Mouse (Mus musculus): Measurements from ENCODE around the gene Cacnb1. TPM values are rescaled to one million over a fixed set of nuclear protein-coding genes. Genes with fewer than 3 reads are reported as not detected.

Gene Cacnb1
- polyA plus RNA-seq, 1 experiment from 2014 or later: 6.5 TPM

DNA sequence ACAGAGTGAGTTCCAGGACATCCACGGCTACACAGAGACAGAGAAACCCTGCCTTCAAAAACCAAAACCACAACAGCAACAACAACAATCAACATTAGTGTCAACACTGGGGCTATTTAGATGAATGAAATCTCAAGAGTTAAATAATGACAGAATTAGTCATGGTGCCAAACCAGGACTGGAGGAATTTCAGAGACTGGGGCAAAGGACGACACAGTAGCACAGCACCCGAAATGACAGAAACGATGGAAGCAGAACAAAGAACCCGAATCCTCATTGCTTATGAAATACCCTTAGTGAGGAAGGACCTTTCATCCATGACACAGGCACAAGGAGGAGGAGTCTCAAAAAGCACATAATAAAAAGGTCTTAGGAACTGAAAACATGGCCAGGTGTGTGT is 48.7 kb downstream of the Cacnb1 start:
- no peak for DNase-seq (ENCODE audit: low spot score)
- H3K9me3 ChIP-seq (replicated peaks): no peaks in the 10 kb centered on the region
- no peaks in the 10 kb centered on the region for H3K36me3 ChIP-seq
- peaks cover 12% of the 10 kb centered on the region; the same call in 1 of the 2 replicates for H3K27me3 ChIP-seq (ENCODE audit: low read depth, poor library complexity, severe bottlenecking)
- H3K4me3 ChIP-seq: no peak overlapping the region
- WGBS: 93% methylated on average over 5 of the region's 5 CpGs
- no peak overlapping the region for H3K27ac ChIP-seq
- H3K4me1 ChIP-seq: no peaks in the 10 kb centered on the region

DNA sequence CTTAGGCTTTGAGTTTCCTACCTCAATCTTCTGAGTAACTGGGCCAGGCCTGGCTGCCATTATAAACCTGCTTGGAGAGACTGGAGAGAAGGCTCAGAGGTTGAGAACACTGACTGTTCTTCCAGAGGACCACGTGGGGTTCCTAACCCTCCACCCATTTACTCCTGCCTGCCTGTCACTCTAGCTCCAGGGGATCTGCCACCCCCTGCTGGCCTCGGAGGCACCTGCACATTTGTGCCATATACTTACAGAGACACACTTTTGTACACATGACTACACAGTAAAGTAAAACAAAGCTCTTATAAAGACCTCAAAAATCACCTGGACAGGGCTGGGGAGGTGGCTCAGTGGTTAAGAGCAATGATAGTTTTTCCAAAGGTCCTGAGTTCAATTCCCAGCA is 50.4 kb downstream of the Cacnb1 start:
- DNase-seq (ENCODE audit: low spot score): no peak
- Histone ChIP-seq H3K4me1 (no peaks in the 10 kb centered on the region), H3K36me3 (no peaks in the 10 kb centered on the region), H3K27ac (no peak overlapping the region), H3K4me3 (no peak overlapping the region), H3K9me3 (replicated peaks) (no peaks in the 10 kb centered on the region), H3K27me3 (ENCODE audit: low read depth, poor library complexity, severe bottlenecking) (peaks cover 5% of the 10 kb centered on the region; the same call in 1 of the 2 replicates)
- WGBS: 71% methylated on average over 2 of the region's 2 CpGs

DNA sequence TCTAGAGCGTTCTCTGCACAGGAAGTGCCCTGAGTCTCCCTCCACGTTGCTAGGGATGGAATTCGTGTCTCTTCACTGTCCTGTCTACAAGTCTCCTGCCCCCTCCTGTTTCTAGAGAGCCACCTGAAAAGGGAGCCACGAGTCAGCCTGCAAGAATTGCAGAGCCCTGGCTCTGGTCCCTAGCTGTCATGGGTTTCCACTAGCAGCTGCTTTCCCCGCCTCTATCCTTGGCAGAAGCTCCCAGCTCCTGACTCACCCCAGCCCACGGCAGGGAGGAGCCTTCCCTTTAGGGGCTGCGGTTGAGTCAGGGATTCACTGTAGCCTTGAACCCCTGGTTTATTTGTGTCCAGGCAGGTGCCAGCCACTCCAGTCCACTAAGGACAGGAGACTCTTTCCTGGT is 51.6 kb downstream of the Cacnb1 start:
- no peaks in the 10 kb centered on the region for H3K36me3 ChIP-seq
- H3K9me3 ChIP-seq (replicated peaks): no peaks in the 10 kb centered on the region
- no peaks in the 10 kb centered on the region for H3K4me1 ChIP-seq
- DNase-seq (ENCODE audit: low spot score): no peak
- 44% methylated on average over 7 of the region's 7 CpGs for WGBS
- peaks cover 5% of the 10 kb centered on the region; the same call in 1 of the 2 replicates for H3K27me3 ChIP-seq (ENCODE audit: low read depth, poor library complexity, severe bottlenecking)
- no peak overlapping the region for H3K27ac ChIP-seq
- H3K4me3 ChIP-seq: no peak overlapping the region

DNA sequence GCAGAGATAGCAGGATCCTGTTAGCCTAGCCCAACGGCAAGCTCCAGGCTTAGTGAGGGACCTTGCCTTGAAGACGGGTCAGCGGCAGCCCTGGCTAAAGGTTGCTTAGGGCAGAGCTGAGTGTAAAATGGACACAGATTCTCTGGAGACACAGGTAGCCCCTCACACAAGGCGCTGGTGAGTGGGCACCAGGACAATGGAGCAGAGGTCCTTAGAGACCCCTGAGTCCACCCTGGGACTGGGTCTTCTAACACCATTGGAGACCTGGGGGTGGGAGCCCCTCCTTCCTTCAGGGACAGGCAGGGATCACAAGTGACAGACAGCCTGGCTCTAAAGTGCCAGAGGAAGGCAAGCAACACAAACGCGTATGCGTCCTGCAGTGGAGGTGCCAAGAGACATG is 52.1 kb downstream of the Cacnb1 start:
- DNase-seq (ENCODE audit: low spot score): no peak
- H3K27ac ChIP-seq: no peak overlapping the region
- no peak overlapping the region for H3K4me3 ChIP-seq
- H3K4me1 ChIP-seq: no peaks in the 10 kb centered on the region
- no peaks in the 10 kb centered on the region for H3K9me3 ChIP-seq (replicated peaks)
- 86% methylated on average over 7 of the region's 7 CpGs for WGBS
- H3K27me3 ChIP-seq (ENCODE audit: low read depth, poor library complexity, severe bottlenecking): peaks cover 5% of the 10 kb centered on the region; the same call in 1 of the 2 replicates
- H3K36me3 ChIP-seq: no peaks in the 10 kb centered on the region

DNA sequence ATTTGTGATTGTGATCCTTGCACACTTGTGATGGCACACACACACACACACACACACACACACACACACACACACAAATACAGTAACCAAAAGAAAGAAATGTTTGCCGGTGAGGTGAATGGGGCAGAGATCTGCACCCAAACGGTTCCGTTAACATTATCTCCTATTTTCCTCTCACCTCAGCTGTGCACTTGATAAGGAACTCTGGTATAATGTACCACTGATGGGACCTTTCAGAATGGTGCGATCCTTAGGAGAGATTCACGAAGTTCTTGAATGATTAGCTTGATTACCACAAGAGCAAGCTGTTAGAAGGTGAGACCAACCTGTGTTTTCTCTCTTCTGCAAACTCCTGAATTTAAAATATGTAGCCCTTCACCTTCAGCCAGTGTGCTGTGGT is 54.4 kb downstream of the Cacnb1 start:
- Histone ChIP-seq H3K27ac (no peak overlapping the region), H3K36me3 (no peaks in the 10 kb centered on the region), H3K27me3 (ENCODE audit: low read depth, poor library complexity, severe bottlenecking) (peaks cover 11% of the 10 kb centered on the region; the same call in 1 of the 2 replicates), H3K9me3 (replicated peaks) (no peaks in the 10 kb centered on the region), H3K4me3 (no peak overlapping the region), H3K4me1 (no peaks in the 10 kb centered on the region)
- 79% methylated on average over 5 of the region's 5 CpGs for WGBS
- DNase-seq (ENCODE audit: low spot score): no peak

DNA sequence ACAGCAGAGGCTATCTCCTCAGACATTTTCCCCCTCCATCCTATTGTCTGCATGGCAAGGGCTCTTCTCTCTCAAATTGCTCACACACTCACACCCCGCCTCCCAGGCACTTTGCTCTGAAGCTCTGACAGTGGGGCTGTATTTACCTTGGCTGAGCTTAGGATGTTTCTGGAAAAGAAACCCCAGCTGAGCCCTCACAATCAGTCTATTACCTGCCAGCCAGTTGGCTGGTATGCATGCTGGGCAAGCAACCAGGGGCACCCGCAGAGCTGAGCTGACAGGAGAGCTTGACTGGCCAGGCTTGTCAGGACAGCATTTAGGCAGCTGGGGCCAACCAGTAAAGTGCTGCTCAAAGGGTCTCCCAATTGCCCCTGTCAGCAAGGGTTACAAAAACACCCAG is 55.7 kb downstream of the Cacnb1 start:
- WGBS: 59% methylated on average over 2 of the region's 2 CpGs
- no peak overlapping the region for H3K27ac ChIP-seq
- peaks cover 11% of the 10 kb centered on the region; the same call in 1 of the 2 replicates for H3K27me3 ChIP-seq (ENCODE audit: low read depth, poor library complexity, severe bottlenecking)
- no peaks in the 10 kb centered on the region for H3K4me1 ChIP-seq
- no peak for DNase-seq (ENCODE audit: low spot score)
- H3K4me3 ChIP-seq: no peak overlapping the region
- H3K36me3 ChIP-seq: no peaks in the 10 kb centered on the region
- H3K9me3 ChIP-seq (replicated peaks): no peaks in the 10 kb centered on the region

DNA sequence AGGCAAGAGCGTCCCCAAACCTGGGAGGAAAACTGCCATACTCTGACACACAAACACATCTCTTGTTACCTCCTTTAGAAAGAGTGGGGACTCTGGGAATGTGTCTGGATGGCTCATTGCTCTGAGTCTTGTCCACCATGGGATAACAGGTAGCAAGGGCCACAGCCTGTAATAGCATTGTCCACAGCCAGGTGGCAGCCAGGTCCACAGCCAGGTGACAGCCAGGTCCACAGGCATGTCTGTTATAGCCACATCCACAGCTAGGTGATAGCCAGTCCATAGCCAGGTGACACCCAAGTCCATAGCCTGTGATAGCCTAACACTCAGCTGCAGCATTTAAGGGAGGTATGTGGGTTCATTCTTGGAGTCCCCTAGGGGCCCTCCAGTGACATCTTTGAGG is 61.9 kb downstream of the Cacnb1 start:
- Histone ChIP-seq H3K9me3 (replicated peaks) (no peaks in the 10 kb centered on the region), H3K27ac (no peak overlapping the region), H3K4me1 (peaks cover 17% of the 10 kb centered on the region), H3K36me3 (no peaks in the 10 kb centered on the region), H3K4me3 (no peak overlapping the region), H3K27me3 (ENCODE audit: low read depth, poor library complexity, severe bottlenecking) (0 out of 2 replicates have a peak, but pooled peaks cover 6% of the 10 kb centered on the region)
- 89% methylated on average over 1 of the region's 1 CpGs for WGBS
- DNase-seq (ENCODE audit: low spot score): no peak

DNA sequence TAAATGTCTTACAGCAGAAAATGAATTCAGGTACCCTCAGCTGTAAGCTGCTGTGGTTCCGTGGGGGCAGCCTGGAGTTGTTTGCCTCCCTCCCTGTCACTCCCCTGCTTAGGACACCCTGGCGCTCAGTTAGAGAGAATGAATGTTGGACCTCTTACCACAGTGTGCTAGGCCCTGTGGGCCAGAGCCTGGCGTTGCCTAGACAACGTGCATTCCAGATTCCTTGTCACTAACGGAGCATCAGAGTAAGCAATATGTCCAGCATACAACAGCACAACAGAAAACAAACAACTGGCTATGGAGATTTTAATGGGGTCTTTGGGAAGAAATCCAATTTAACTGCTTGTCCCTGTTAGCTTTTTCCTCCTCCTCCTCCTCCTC is 63.5 kb downstream of the Cacnb1 start:
- Histone ChIP-seq H3K27me3 (ENCODE audit: low read depth, poor library complexity, severe bottlenecking) (no peaks in the 10 kb centered on the region), H3K4me3 (no peak overlapping the region), H3K4me1 (peaks cover 22% of the 10 kb centered on the region), H3K9me3 (replicated peaks) (no peaks in the 10 kb centered on the region), H3K27ac (0 out of 2 replicates have a peak overlapping the region, but pooled peaks have one; percentile 7), H3K36me3 (no peaks in the 10 kb centered on the region)
- 73% methylated on average over 5 of the region's 5 CpGs for WGBS
- no peak for DNase-seq (ENCODE audit: low spot score)

DNA sequence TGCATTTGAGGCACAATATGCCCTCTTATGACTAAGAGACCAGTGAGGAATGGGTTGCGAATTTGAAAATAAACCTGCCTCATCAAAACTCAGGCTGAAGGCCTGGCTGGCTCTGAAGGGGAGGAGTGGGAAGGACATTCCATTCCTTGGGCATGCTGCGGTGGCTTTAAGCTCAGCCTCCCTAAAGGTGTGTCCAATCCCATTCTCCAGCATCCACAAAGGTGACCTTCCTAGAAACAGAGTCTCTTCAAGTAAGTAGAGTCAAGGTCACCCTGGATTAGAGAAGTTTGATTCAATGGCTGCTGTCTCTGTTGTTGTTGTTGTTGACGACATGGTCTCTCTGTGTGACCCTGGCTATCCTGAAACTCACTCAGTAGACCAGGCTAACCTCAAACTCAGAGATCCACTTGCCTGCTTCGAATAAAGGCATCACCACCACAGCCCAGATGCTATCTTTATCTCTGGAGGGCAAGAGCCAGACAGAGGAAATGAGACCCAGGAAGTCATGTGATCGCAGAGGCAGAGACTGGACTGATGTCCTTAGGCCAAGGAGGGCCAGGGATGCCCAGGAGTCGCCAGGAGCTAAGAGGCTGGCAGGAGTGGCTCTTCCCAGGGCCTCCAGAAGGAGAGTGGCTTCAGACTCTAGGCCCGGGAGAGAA is 64.1 kb downstream of the Cacnb1 start:
- Histone ChIP-seq H3K4me1 (peaks cover 22% of the 10 kb centered on the region), H3K27me3 (ENCODE audit: low read depth, poor library complexity, severe bottlenecking) (no peaks in the 10 kb centered on the region), H3K9me3 (replicated peaks) (no peaks in the 10 kb centered on the region), H3K36me3 (no peaks in the 10 kb centered on the region), H3K27ac (0 out of 2 replicates have a peak overlapping the region, but pooled peaks have one; percentile 7), H3K4me3 (no peak overlapping the region)
- no peak for DNase-seq (ENCODE audit: low spot score)
- WGBS: 88% methylated on average over 7 of the region's 7 CpGs

DNA sequence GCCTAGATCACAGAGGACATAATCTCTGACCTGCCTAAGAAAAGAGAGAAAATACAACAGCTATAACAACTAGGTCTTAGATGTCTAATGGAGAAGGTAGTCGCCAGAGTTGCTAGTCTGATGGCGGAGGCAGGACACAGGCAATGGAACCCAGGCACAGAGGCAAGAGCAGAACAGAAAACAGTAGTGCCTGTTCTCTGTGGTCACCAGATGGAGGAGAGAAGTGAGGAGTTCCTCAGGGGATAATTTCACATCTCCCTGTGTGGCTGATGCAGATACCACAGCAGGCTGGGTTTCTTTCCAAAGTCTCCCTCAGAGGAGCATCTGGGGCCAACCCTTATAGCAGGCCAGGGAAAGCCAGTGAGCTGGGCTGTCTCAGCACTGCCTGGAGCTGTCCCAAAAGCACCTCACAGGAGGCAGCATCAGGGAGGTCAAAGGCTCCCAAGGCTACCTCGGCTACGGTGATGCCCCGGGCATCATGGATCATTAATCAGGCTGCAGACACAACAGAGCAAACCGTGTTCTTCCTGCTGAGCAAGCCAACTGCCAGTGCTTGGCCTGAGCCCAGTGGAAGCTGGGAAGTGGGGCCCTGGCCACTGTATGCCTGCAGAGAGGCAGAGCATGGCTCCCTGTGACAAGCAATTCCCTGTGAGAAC is 65.8 kb downstream of the Cacnb1 start:
- H3K9me3 ChIP-seq (replicated peaks): no peaks in the 10 kb centered on the region
- H3K4me3 ChIP-seq: no peak overlapping the region
- H3K36me3 ChIP-seq: no peaks in the 10 kb centered on the region
- 62% methylated on average over 6 of the region's 6 CpGs for whole genome bisulfite sequencing
- peaks cover 22% of the 10 kb centered on the region for H3K4me1 ChIP-seq
- no peak overlapping the region for H3K27ac ChIP-seq
- no peak for DNase-seq (ENCODE audit: low spot score)
- H3K27me3 ChIP-seq (ENCODE audit: low read depth, poor library complexity, severe bottlenecking): no peaks in the 10 kb centered on the region

DNA sequence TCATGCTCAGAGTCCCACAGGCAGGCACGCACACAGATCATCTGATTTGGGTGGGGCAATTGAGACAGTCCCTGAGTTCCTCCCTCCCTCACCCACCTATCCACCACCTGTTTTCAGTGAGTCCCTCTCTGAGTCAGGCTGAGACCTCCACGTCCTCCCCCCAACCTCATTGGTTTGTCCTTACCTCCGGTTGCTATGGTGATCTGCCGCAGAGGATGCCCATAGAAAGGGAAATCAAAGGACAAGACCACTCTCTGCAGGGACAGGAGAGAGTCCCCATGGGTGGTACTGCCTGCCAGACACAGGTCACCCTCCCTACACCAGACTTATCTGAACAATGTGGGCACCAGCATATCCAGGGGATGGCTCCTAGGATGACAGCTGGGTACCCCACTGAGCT is 66.9 kb downstream of the Cacnb1 start:
- 56% methylated on average over 4 of the region's 4 CpGs for WGBS
- Histone ChIP-seq H3K27me3 (ENCODE audit: low read depth, poor library complexity, severe bottlenecking) (no peaks in the 10 kb centered on the region), H3K4me1 (peaks cover 22% of the 10 kb centered on the region), H3K36me3 (no peaks in the 10 kb centered on the region), H3K9me3 (replicated peaks) (no peaks in the 10 kb centered on the region), H3K27ac (no peak overlapping the region), H3K4me3 (no peak overlapping the region)
- DNase-seq (ENCODE audit: low spot score): no peak

DNA sequence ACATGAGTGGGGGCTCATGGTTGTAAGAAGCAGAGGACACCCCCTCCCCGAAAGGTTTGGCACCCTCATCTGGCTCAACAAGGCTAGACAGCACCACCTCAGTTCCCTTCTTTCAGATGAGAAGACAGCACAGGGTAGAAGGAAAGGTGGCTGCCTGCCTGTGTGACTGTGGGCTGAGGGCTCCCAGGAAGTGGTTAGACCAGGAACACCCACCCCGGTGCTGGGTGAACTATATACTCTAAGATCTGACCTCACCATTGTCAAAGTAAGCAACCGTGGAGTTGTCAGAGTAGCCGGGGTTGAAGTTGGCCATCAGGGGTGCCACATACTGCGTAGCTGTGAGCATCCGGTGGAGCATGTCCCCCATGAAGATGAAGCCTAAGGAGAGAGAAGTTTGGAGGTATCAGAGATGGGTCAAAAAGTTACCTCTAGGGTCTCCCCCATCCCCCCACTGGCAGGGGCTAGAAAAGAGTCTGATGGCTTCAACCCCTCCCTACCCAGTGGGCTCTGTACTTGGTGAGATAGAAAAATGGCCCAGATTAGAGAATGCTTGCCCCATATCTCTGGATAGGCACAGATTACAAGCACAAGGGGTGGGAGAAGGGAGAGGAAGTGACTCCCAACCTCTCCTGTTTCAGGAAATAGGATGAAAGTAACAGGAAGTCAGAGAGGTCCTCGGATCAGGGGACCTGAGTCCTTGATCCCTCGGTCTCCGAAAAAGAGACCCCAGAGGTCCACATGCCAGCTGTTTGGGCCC is 67.5 kb downstream of the Cacnb1 start:
- Histone ChIP-seq H3K4me1 (peaks cover 22% of the 10 kb centered on the region), H3K27me3 (ENCODE audit: low read depth, poor library complexity, severe bottlenecking) (no peaks in the 10 kb centered on the region), H3K36me3 (no peaks in the 10 kb centered on the region), H3K27ac (no peak overlapping the region), H3K4me3 (no peak overlapping the region), H3K9me3 (replicated peaks) (no peaks in the 10 kb centered on the region)
- DNase-seq (ENCODE audit: low spot score): no peak
- whole genome bisulfite sequencing: 86% methylated on average over 9 of the region's 9 CpGs
